Mouse (Mus musculus) small intestine, adult 2 months (tissue): Measurements from ENCODE around the gene Pik3r5.

Experiments
- CTCF ChIP-seq: fragments of 200-500 bp; IDR thresholded peaks from 2 replicates; pipeline ENCODE4 v1.5.1; 2012; ENCODE audit warnings: low read depth, mild to moderate bottlenecking, control low read depth, inconsistent platforms, low read length, moderate library complexity, mixed read lengths; ENCODE audit not compliant: insufficient replicate concordance, insufficient read length; ENCODE audit errors: extremely low read depth
- POLR2A ChIP-seq: fragments of 200-500 bp; IDR thresholded peaks from 2 replicates; pipeline ENCODE4 v1.6.1; 2012; ENCODE audit warnings: low read depth, mild to moderate bottlenecking, control low read depth, inconsistent platforms, low read length, moderate library complexity

DNA sequence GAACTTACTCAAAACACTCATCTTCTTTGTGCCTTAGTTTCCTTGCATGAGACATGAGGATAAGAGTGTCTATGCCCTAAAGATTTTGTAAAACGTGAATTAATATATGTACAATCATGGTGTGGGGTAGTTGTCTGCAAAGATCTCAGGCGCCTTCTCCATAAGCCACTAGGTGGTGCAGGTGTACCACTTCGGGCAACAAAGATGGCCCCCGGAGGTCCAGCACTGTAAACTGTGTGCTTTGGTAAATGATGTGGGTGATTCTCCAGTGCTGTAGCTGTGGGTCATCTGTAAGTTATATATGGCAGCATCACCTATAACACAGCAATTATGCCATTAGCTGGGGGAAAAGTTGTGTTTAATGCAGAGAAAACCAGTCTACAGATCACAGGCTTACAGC is 27.7 kb upstream of the Pik3r5 start:
- TF ChIP-seq POLR2A = no peak
- TF ChIP-seq CTCF = peak; percentile 8; the same call in 1 of the 2 replicates
